Mouse (Mus musculus) left cerebral cortex, adult 8-10 months (tissue): ENCODE results near the gene Tmem39a. TPM values are rescaled to one million over a fixed set of nuclear protein-coding genes. Genes with fewer than 3 reads are reported as not detected.

ENCODE experiments used
- DNase-seq, 2 experiments: peaks; one replicate each; pipeline ENCODE4 v3.0.0; 2022; ENCODE audit warnings: low spot score in 2 of 2
- total RNA-seq, 4 experiments: library from RNA; stranded (reverse); gene quantifications; 2 replicates each; pipeline ENCODE4 v1.2.4; 2022

Tmem39a gene
- total RNA-seq, 4 experiments from 2014 or later = 18.8 to 27.1 (median 22.8) TPM

DNA sequence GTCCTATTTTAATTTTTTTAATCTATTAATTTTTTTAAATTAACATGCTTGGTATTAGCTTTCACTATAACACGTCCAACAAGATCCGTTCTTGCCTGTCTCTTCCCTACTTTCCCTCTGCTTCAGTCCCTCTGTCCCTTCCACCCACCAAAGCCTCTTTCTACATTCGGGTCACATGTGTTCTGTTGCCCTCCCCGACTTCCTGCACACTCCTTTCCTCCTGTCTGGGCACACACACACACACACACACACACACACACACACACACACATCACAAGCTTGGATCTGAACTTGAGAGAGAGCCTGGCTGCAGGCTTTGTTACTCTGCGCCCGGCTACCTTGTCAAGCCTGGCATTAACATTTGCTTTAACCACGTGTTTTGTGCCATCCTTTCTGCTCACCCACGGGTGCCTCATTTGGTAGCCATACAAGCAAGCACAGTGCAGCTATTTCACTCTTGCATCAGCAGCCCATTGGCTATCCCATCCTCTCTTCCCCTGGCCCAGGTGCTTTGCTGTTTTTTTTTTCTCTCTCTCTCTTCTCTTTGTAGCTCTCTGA lies 77.4 kb downstream of the Tmem39a start:
- no peak for DNase-seq

- no peak for DNase-seq
Observed at GRCm38 (mm10) chr16:38636682-38637081, 78.2 kb downstream of the Tmem39a start.

DNA sequence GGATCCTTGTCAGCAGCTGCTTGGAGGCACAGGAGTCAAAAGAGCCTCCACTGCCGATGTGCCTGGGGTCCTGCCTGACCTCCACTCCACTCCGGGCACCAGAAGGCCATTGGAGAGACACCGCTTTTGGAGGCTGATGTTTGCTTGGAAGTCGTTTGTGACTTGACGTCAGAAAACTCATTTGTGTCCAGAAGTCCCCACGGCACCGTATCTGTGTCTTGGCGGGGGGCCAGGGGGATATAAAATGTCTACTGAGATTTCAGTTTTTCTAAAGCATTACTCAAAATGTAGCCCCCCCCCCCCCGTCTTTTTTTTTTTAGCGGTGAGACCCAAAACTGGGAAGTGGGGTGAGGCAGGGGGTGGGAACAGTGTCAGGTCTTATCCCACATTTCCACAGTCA lies 78.6 kb downstream of the Tmem39a start:
- no peak for DNase-seq

Other genes starting within 250 kb of the Tmem39a start
- gene Maats1, start 216.6 kb upstream of the Tmem39a start, total RNA-seq = 1 to 10 TPM; 1.1 to 1.6 (median 1.4) TPM
- 100 to 1,000 TPM; 100 to 149 (median 127) TPM for gene Cox17, start 211.7 kb upstream of the Tmem39a start, total RNA-seq
- gene Gm21987, start 211.7 kb upstream of the Tmem39a start, total RNA-seq = not detected
- gene Popdc2, start 196.5 kb upstream of the Tmem39a start, total RNA-seq = under 1 TPM; 0.35 to 0.89 (median 0.52) TPM
- gene Pla1a, start 125.6 kb upstream of the Tmem39a start, total RNA-seq = 1 to 10 TPM in 3 of 4 experiments, under 1 TPM in 1; 0.78 to 2.0 (median 1.9) TPM
- 10 to 100 TPM; 53.6 to 58.5 (median 55.7) TPM for gene Adprh, start 106.0 kb upstream of the Tmem39a start, total RNA-seq
- gene Cd80, start 103.1 kb upstream of the Tmem39a start, total RNA-seq = under 1 TPM; 0.44 to 0.71 (median 0.64) TPM
- 10 to 100 TPM; 24.6 to 32.1 (median 28.9) TPM for gene Timmdc1, start 36.0 kb upstream of the Tmem39a start, total RNA-seq
- 10 to 100 TPM; 43.1 to 49.4 (median 45.3) TPM for gene Poglut1, start 8.4 kb upstream of the Tmem39a start, total RNA-seq
- gene Arhgap31, start 154.6 kb downstream of the Tmem39a start, total RNA-seq = 10 to 100 TPM; 16.6 to 20.1 (median 18.3) TPM
- 10 to 100 TPM; 19.8 to 25.0 (median 22.4) TPM for gene B4galt4, start 183.6 kb downstream of the Tmem39a start, total RNA-seq
- gene Upk1b, start 241.6 kb downstream of the Tmem39a start, total RNA-seq = 1 to 10 TPM; 2.2 to 3.7 (median 2.5) TPM